Mouse (Mus musculus): ENCODE measurements at regions not wholly inside any gene's neighbourhood (a gene's known extent, or its start where the extent isn't known, plus 50 kb on each side); places are given as distances from the start of the nearest gene placed in this dataset.

- intact Hi-C loops (cut with DNase I), result no loop called here
Observed at GRCm38 (mm10) chr1:137643508-137643907, 532.0 kb downstream of the Ptprc start.

GRCm38 (mm10) chr1:137640848-137641247 lies 534.7 kb downstream of the Ptprc start:
- intact Hi-C loops (cut with DNase I), result no loop called here

- intact Hi-C loops (cut with DNase I), result no loop called here
Observed at GRCm38 (mm10) chr1:137636947-137637346, 538.6 kb downstream of the Ptprc start.

- intact Hi-C loops (cut with DNase I), result no loop called here
Observed at GRCm38 (mm10) chr1:137636321-137636944, 539.1 kb downstream of the Ptprc start.

- intact Hi-C loops (cut with DNase I), result no loop called here
Observed at GRCm38 (mm10) chr1:137635781-137636180, 539.7 kb downstream of the Ptprc start.

GRCm38 (mm10) chr1:137631546-137631945 lies 544.0 kb downstream of the Ptprc start:
- intact Hi-C loops (cut with DNase I), result no loop called here

GRCm38 (mm10) chr1:137620672-137621071 lies 554.8 kb downstream of the Ptprc start:
- intact Hi-C loops (cut with DNase I), result no loop called here

- intact Hi-C loops (cut with DNase I), result no loop called here
Observed at GRCm38 (mm10) chr1:137618231-137618630, 557.3 kb downstream of the Ptprc start.

- intact Hi-C loops (cut with DNase I), result no loop called here
Observed at GRCm38 (mm10) chr1:137617513-137617912, 558.0 kb downstream of the Ptprc start.

GRCm38 (mm10) chr1:137606716-137607115 lies 568.8 kb downstream of the Ptprc start:
- intact Hi-C loops (cut with DNase I), result no loop called here

GRCm38 (mm10) chr1:137605890-137606663 lies 569.4 kb downstream of the Ptprc start:
- intact Hi-C loops (cut with DNase I), result no loop called here

GRCm38 (mm10) chr1:137593732-137594131 lies 581.8 kb downstream of the Ptprc start:
- intact Hi-C loops (cut with DNase I), result no loop called here

- intact Hi-C loops (cut with DNase I), result no loop called here
Observed at GRCm38 (mm10) chr1:137591891-137592290, 583.6 kb downstream of the Ptprc start.

- intact Hi-C loops (cut with DNase I), result no loop called here
Observed at GRCm38 (mm10) chr1:137591295-137591694, 584.2 kb downstream of the Ptprc start.

GRCm38 (mm10) chr1:137588304-137589300 lies 586.9 kb downstream of the Ptprc start:
- intact Hi-C loops (cut with DNase I), result no loop called here

GRCm38 (mm10) chr1:137587481-137588228 lies 587.9 kb downstream of the Ptprc start:
- intact Hi-C loops (cut with DNase I), result no loop called here

GRCm38 (mm10) chr1:137584696-137585095 lies 590.8 kb downstream of the Ptprc start:
- intact Hi-C loops (cut with DNase I), result no loop called here

GRCm38 (mm10) chr1:137584104-137584675 lies 591.3 kb downstream of the Ptprc start:
- intact Hi-C loops (cut with DNase I), result no loop called here

GRCm38 (mm10) chr1:137577639-137578038 lies 597.9 kb downstream of the Ptprc start:
- intact Hi-C loops (cut with DNase I), result no loop called here

- intact Hi-C loops (cut with DNase I), result no loop called here
Observed at GRCm38 (mm10) chr1:137576174-137576573, 599.3 kb downstream of the Ptprc start.

- intact Hi-C loops (cut with DNase I), result no loop called here
Observed at GRCm38 (mm10) chr1:137575380-137575779, 600.1 kb downstream of the Ptprc start.
